Mouse (Mus musculus) heart, postnatal 0 days (tissue): ENCODE data around the gene Ddrgk1.

Experiments
- CTCF ChIP-seq: IDR thresholded peaks from 2 replicates; pipeline ENCODE4 v1.5.1; 2016; ENCODE audit warnings: antibody characterized with exemption, control low read depth, low read depth
- EP300 ChIP-seq: IDR thresholded peaks from 2 replicates; pipeline ENCODE4 v1.6.1; 2016; ENCODE audit warnings: antibody characterized with exemption, low read depth

DNA sequence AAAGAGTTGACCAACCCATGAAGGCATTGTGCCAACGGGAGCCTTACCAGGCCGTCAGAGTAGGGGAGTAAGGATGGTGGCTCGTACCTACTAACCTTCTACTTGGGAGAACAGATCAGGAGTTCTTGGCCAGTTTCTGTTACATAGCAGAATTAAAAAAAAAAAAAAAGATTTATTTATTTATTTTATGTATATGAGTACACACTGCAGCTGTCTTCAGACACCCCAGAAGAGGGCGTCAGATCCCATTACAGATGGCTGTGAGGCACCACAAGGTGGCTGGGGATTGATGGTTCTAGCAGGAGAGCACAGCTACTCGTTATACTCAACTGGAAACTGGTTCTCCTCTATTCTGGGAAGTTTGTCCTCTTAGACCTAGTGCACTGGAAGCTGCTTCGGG, 40.7 kb upstream of the Ddrgk1 start:
- TF ChIP-seq EP300 (no peak), CTCF (0 out of 2 replicates have a peak, but pooled peaks have one; percentile 2)
